Mouse (Mus musculus) erythroblast, embryonic 14.5 days (primary cell): ENCODE results near the gene Psmb3.

Source experiments
- GATA1 ChIP-seq: IDR thresholded peaks from 2 replicates; pipeline ENCODE4 v1.6.1; 2012; ENCODE audit warnings: low read length, inconsistent platforms, mixed read lengths
- TAL1 ChIP-seq: IDR thresholded peaks from 3 replicates; pipeline ENCODE4 v1.6.1; 2012; ENCODE audit warnings: low read length, inconsistent platforms, mixed read lengths

- TF ChIP-seq TAL1, result no peak
- TF ChIP-seq GATA1, result no peak
Observed at GRCm38 (mm10) chr11:97745331-97745721, 42.1 kb downstream of the Psmb3 start.
